Comparison of ENCODE assay signal across 16 mouse cellular contexts in the genomic region with DNA sequence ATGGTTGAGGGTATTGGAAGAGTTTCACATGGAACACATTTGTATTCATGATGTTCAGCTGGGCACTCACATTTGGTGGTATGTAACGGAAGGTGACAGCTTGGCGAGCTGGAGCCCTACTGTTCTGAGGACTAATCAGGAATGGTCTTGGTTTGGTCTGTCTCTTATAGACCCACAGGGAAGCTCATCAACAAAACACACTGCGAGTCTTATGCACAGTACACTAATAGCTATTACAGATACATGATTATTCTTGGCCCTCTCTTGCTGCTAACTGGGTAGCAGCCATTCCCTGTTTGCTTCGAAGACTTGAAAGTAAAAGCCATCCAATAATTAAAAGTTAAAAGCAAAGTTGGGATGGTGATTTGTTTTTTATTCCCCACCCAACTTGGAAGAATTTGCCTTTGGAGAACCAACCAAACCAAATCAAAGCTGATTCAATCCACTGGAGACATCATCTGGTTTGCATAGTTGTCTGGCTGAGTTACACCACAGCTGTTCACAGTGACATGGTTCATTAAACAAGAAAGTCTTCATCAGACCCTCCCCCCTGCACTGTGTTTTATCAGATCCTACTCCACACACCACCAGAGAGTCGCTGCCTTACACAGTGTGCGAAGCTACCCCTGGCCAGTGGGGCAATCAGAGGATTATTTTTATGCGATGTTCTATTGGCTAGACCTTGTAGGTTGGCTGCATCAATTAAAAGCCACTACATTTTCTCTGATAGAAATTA.
DNase-seq lines count a peak whose midpoint lies in the region; ATAC-seq and TF ChIP-seq lines count a peak whose summit lies in the region.
"Had no signal": no experiment of that assay in that cellular context is flagged by ENCODE, and none has a peak within 500 bp of the region (broad histone marks: within the 10 kb centered on the region; RNA-seq: fewer than 3 reads in every experiment).

No protein-coding gene starts in this region.

- no peak overlapping the region for H3K4me3 ChIP-seq in kidney, postnatal 0 days (replicated peaks; ENCODE audit: low read depth, low read length)
- H3K4me3 ChIP-seq in embryonic facial prominence, embryonic 12.5 days: no peak overlapping the region
- H3K4me3 ChIP-seq in limb, embryonic 14.5 days (replicated peaks; ENCODE audit: low read length): no peak overlapping the region
- H3K4me3 ChIP-seq: neural tube, embryonic 12.5 days had no signal

- ATAC-seq in kidney, postnatal 0 days (replicated peaks; ENCODE audit: low FRiP score, low read depth): no peak
- peak; percentile 84; the same call in 1 of the 2 replicates for ATAC-seq in embryonic facial prominence, embryonic 12.5 days (ENCODE audit: insufficient number of reproducible peaks, insufficient read depth, low FRiP score, low TSS enrichment)
- peak; percentile 84 for ATAC-seq in limb, embryonic 14.5 days (ENCODE audit: low FRiP score, low read depth)
- ATAC-seq: forebrain, embryonic 14.5 days; inflammation-experienced regulatory T-cells, adult 6 months had no signal

- no peak overlapping the region for H3K9ac ChIP-seq in kidney, postnatal 0 days (ENCODE audit: low read depth, low read length)
- H3K9ac ChIP-seq in embryonic facial prominence, embryonic 12.5 days: no peak overlapping the region
- no peak overlapping the region for H3K9ac ChIP-seq in limb, embryonic 14.5 days (ENCODE audit: low read depth, low read length, severe bottlenecking)
- H3K9ac ChIP-seq: liver, embryonic 14.5 days; neural tube, embryonic 12.5 days had no signal

- DNase-seq in kidney, postnatal 0 days (ENCODE audit: low spot score): peak; percentile 68
- no peak for DNase-seq in kidney, postnatal 25 days
- DNase-seq in NIH3T3 (ENCODE audit: low read depth): peak; percentile 11
- DNase-seq in limb, embryonic 14.5 days (ENCODE audit: low spot score): peak; percentile 61
- DNase-seq in left cerebral cortex, postnatal 4 days: no peak
- DNase-seq in spleen, adult 18-20 months: no peak
- DNase-seq in c-Kit-positive CD71-positive TER-119-positive erythroid progenitor cells, embryonic 14.5 days (ENCODE audit: low spot score): no peak
- DNase-seq: adrenal gland, postnatal 36 days; cerebellum, postnatal 14 days; kidney, postnatal 14 days; lung, postnatal 10 days had no signal

- intact Hi-C loops in left cerebral cortex, postnatal 4 days (cut with DNase I): no loop called here

- H3K9me3 ChIP-seq in kidney, postnatal 0 days (replicated peaks; ENCODE audit: low read length): no peaks in the 10 kb centered on the region
- H3K9me3 ChIP-seq in embryonic facial prominence, embryonic 12.5 days: no peaks in the 10 kb centered on the region
- H3K9me3 ChIP-seq in limb, embryonic 14.5 days (ENCODE audit: control insufficient read depth, low read length): no peaks in the 10 kb centered on the region
- H3K9me3 ChIP-seq: neural tube, embryonic 12.5 days had no signal

- no peak overlapping the region for H3K4me2 ChIP-seq in kidney, postnatal 0 days (ENCODE audit: low read length)
- no peak overlapping the region for H3K4me2 ChIP-seq in embryonic facial prominence, embryonic 12.5 days (replicated peaks)
- H3K4me2 ChIP-seq in limb, embryonic 14.5 days (replicated peaks; ENCODE audit: low read depth, low read length, severe bottlenecking): no peak overlapping the region
- H3K4me2 ChIP-seq: neural tube, embryonic 12.5 days had no signal

- TF ChIP-seq POLR2A in limb, embryonic 14.5 days (IDR thresholded peaks at IDR 0.05; ENCODE audit: borderline replicate concordance, extremely low read depth, insufficient read depth, insufficient read length): no peak

- no peaks in the 10 kb centered on the region for H3K27me3 ChIP-seq in kidney, postnatal 0 days (ENCODE audit: insufficient read depth, low read length)
- H3K27me3 ChIP-seq in embryonic facial prominence, embryonic 12.5 days: no peaks in the 10 kb centered on the region
- H3K27me3 ChIP-seq in limb, embryonic 14.5 days (ENCODE audit: control insufficient read depth, insufficient read depth, low read length): peaks cover 6% of the 10 kb centered on the region; the same call in 1 of the 2 replicates
- H3K27me3 ChIP-seq: neural tube, embryonic 12.5 days had no signal

- H3K27ac ChIP-seq in kidney, postnatal 0 days: no peak overlapping the region
- no peak overlapping the region for H3K27ac ChIP-seq in embryonic facial prominence, embryonic 12.5 days
- H3K27ac ChIP-seq in limb, embryonic 14.5 days (replicated peaks; ENCODE audit: low read depth, low read length): no peak overlapping the region
- H3K27ac ChIP-seq: liver, embryonic 14.5 days; neural tube, embryonic 12.5 days had no signal

- TF ChIP-seq CTCF in kidney, postnatal 0 days (IDR thresholded peaks at IDR 0.05; ENCODE audit: low read depth): no peak

- 62% methylated on average over 7 of the region's 7 CpGs for WGBS in kidney, postnatal 0 days
- 60% methylated on average over 7 of the region's 7 CpGs for WGBS in embryonic facial prominence, embryonic 12.5 days
- 69% methylated on average over 7 of the region's 7 CpGs for WGBS in limb, embryonic 14.5 days

- no peaks in the 10 kb centered on the region; the same call in 1 of the 2 replicates for H3K4me1 ChIP-seq in kidney, postnatal 0 days (replicated peaks; ENCODE audit: insufficient read depth, low read length)
- H3K4me1 ChIP-seq in embryonic facial prominence, embryonic 12.5 days: no peaks in the 10 kb centered on the region
- H3K4me1 ChIP-seq in limb, embryonic 14.5 days (ENCODE audit: control insufficient read depth, insufficient read depth, low read length): peaks cover 19% of the 10 kb centered on the region

- no peaks in the 10 kb centered on the region for H3K36me3 ChIP-seq in kidney, postnatal 0 days (ENCODE audit: insufficient read depth, low read length)
- H3K36me3 ChIP-seq in embryonic facial prominence, embryonic 12.5 days: no peaks in the 10 kb centered on the region
- H3K36me3 ChIP-seq in limb, embryonic 14.5 days (ENCODE audit: control insufficient read depth, insufficient read depth, low read length): no peaks in the 10 kb centered on the region
- H3K36me3 ChIP-seq: neural tube, embryonic 12.5 days had no signal

Comparison
In these comparisons a context has a peak if more than half of its experiments do, and no peak if none do; other contexts are left out.
1. DNase-seq: peak in kidney, postnatal 0 days (single experiment), NIH3T3 (single experiment) and limb, embryonic 14.5 days (single experiment); none in kidney, postnatal 25 days (0 of 2), left cerebral cortex, postnatal 4 days (single experiment), spleen, adult 18-20 months (0 of 2) and c-Kit-positive CD71-positive TER-119-positive erythroid progenitor cells, embryonic 14.5 days (single experiment).